Comparison of ENCODE assay signal across 8 mouse cellular contexts in genomic region chr11:21239021-21239661, GRCm38 (mm10). TPM values are rescaled to one million over a fixed set of nuclear protein-coding genes. Genes with fewer than 3 reads are reported as not detected.
DNase-seq lines count a peak whose midpoint lies in the region; ATAC-seq and TF ChIP-seq lines count a peak whose summit lies in the region.

TSS of gene Vps54 (plus strand) at chr11:21239281.

- H3K79me2 ChIP-seq in myocyte (ENCODE audit: control insufficient read depth, insufficient read depth): peaks cover 48% of the 10 kb centered on the region

- WGBS in embryonic facial prominence, embryonic 15.5 days: 1% methylated on average over 67 of the region's 84 CpGs
- WGBS in heart, embryonic 10.5 days: 3% methylated on average over 72 of the region's 84 CpGs
- under 1% methylated on average over 64 of the region's 84 CpGs for WGBS in kidney, embryonic 14.5 days
- WGBS in liver, embryonic 11.5 days: under 1% methylated on average over 60 of the region's 84 CpGs
- WGBS in stomach, embryonic 15.5 days: under 1% methylated on average over 53 of the region's 84 CpGs

- no peak for TF ChIP-seq POLR2A in myocyte (IDR thresholded peaks at IDR 0.05; ENCODE audit: insufficient read length, low read depth)

- H3K9me3 ChIP-seq in embryonic facial prominence, embryonic 15.5 days (replicated peaks): no peaks in the 10 kb centered on the region
- no peaks in the 10 kb centered on the region for H3K9me3 ChIP-seq in heart, embryonic 10.5 days
- H3K9me3 ChIP-seq in kidney, embryonic 14.5 days (ENCODE audit: control insufficient read depth, low read length): no peaks in the 10 kb centered on the region
- H3K9me3 ChIP-seq in liver, embryonic 11.5 days (ENCODE audit: control insufficient read depth, low read length): no peaks in the 10 kb centered on the region
- H3K9me3 ChIP-seq in stomach, embryonic 15.5 days: no peaks in the 10 kb centered on the region

- H3K9ac ChIP-seq in embryonic facial prominence, embryonic 15.5 days: peak within 1 kb of the TSS; percentile 73
- peak within 1 kb of the TSS; percentile 99 for H3K9ac ChIP-seq in kidney, embryonic 14.5 days (ENCODE audit: low read depth, low read length)
- H3K9ac ChIP-seq in liver, embryonic 11.5 days (ENCODE audit: low read depth, low read length): peak within 1 kb of the TSS; percentile 97
- H3K9ac ChIP-seq in stomach, embryonic 15.5 days: peak within 1 kb of the TSS; percentile 94

- peak; percentile 85 for ATAC-seq in embryonic facial prominence, embryonic 15.5 days (ENCODE audit: insufficient number of reproducible peaks, low FRiP score, low TSS enrichment, low read depth)
- ATAC-seq in kidney, embryonic 14.5 days (ENCODE audit: low FRiP score, low TSS enrichment): peak; percentile 83
- peak; percentile 81 for ATAC-seq in liver, embryonic 11.5 days (replicated peaks; ENCODE audit: low FRiP score)
- ATAC-seq in stomach, embryonic 15.5 days (ENCODE audit: insufficient read depth, low FRiP score, low read depth): peak; percentile 86

- peak within 1 kb of the TSS; percentile 100 for H3ac ChIP-seq in myocyte (ENCODE audit: control insufficient read depth, insufficient read length)

- peak within 1 kb of the TSS; percentile 95 for H3K27ac ChIP-seq in embryonic facial prominence, embryonic 15.5 days (replicated peaks)
- peak within 1 kb of the TSS; percentile 100 for H3K27ac ChIP-seq in heart, embryonic 10.5 days
- peak within 1 kb of the TSS; percentile 96 for H3K27ac ChIP-seq in kidney, embryonic 14.5 days (ENCODE audit: low read depth, low read length)
- peak within 1 kb of the TSS; percentile 77 for H3K27ac ChIP-seq in liver, embryonic 11.5 days (ENCODE audit: low read depth, low read length)
- H3K27ac ChIP-seq in stomach, embryonic 15.5 days: peak within 1 kb of the TSS; percentile 94

- H3K36me3 ChIP-seq in embryonic facial prominence, embryonic 15.5 days: no peaks in the 10 kb centered on the region
- no peaks in the 10 kb centered on the region for H3K36me3 ChIP-seq in heart, embryonic 10.5 days
- H3K36me3 ChIP-seq in kidney, embryonic 14.5 days (ENCODE audit: control insufficient read depth, insufficient read depth, low read length): no peaks in the 10 kb centered on the region
- no peaks in the 10 kb centered on the region for H3K36me3 ChIP-seq in liver, embryonic 11.5 days (ENCODE audit: control insufficient read depth, insufficient read depth, low read length)
- no peaks in the 10 kb centered on the region for H3K36me3 ChIP-seq in myocyte (ENCODE audit: control insufficient read depth, insufficient read depth)
- H3K36me3 ChIP-seq in stomach, embryonic 15.5 days: no peaks in the 10 kb centered on the region

- peak; percentile 38 for DNase-seq in 416B (ENCODE audit: low read depth)
- DNase-seq in adrenal gland, postnatal 14 days: peak; percentile 70
- peak; percentile 83 for DNase-seq in heart, embryonic 10.5 days (ENCODE audit: low spot score)
- DNase-seq in liver, embryonic 11.5 days (ENCODE audit: low spot score): peak; percentile 77

- H3K4me3 ChIP-seq in embryonic facial prominence, embryonic 15.5 days (replicated peaks): peak within 1 kb of the TSS; percentile 84
- H3K4me3 ChIP-seq in heart, embryonic 10.5 days: peak within 1 kb of the TSS; percentile 94
- H3K4me3 ChIP-seq in kidney, embryonic 14.5 days (ENCODE audit: low read length): peak within 1 kb of the TSS; percentile 95
- H3K4me3 ChIP-seq in liver, embryonic 11.5 days (ENCODE audit: low read depth, low read length): peak within 1 kb of the TSS; percentile 96
- peak within 1 kb of the TSS; percentile 43 for H3K4me3 ChIP-seq in myocyte
- peak within 1 kb of the TSS; percentile 96 for H3K4me3 ChIP-seq in stomach, embryonic 15.5 days (replicated peaks)

- H3K4me2 ChIP-seq in embryonic facial prominence, embryonic 15.5 days (replicated peaks): peak within 1 kb of the TSS; percentile 65
- peak within 1 kb of the TSS; percentile 59 for H3K4me2 ChIP-seq in kidney, embryonic 14.5 days (replicated peaks; ENCODE audit: low read depth, low read length)
- H3K4me2 ChIP-seq in liver, embryonic 11.5 days: peak within 1 kb of the TSS; percentile 63
- H3K4me2 ChIP-seq in myocyte (ENCODE audit: low read depth): peak within 1 kb of the TSS; percentile 87
- H3K4me2 ChIP-seq in stomach, embryonic 15.5 days: peak within 1 kb of the TSS; percentile 66

- H3K4me1 ChIP-seq in embryonic facial prominence, embryonic 15.5 days: peaks cover 3% of the 10 kb centered on the region; the same call in 1 of the 2 replicates
- peaks cover 9% of the 10 kb centered on the region; the same call in 1 of the 2 replicates for H3K4me1 ChIP-seq in heart, embryonic 10.5 days
- H3K4me1 ChIP-seq in kidney, embryonic 14.5 days (ENCODE audit: control insufficient read depth, insufficient read depth, low read length): 0 out of 2 replicates have a peak, but pooled peaks cover 6% of the 10 kb centered on the region
- peaks cover 5% of the 10 kb centered on the region; the same call in 1 of the 2 replicates for H3K4me1 ChIP-seq in liver, embryonic 11.5 days (replicated peaks; ENCODE audit: control insufficient read depth, insufficient read depth, low read length)
- H3K4me1 ChIP-seq in stomach, embryonic 15.5 days: no peaks in the 10 kb centered on the region

- H3K27me3 ChIP-seq in embryonic facial prominence, embryonic 15.5 days: no peaks in the 10 kb centered on the region
- H3K27me3 ChIP-seq in heart, embryonic 10.5 days (ENCODE audit: insufficient read depth, poor library complexity, severe bottlenecking): no peaks in the 10 kb centered on the region
- H3K27me3 ChIP-seq in kidney, embryonic 14.5 days (ENCODE audit: control insufficient read depth, insufficient read depth, low read length): no peaks in the 10 kb centered on the region; the same call in 1 of the 2 replicates
- H3K27me3 ChIP-seq in liver, embryonic 11.5 days (replicated peaks; ENCODE audit: control insufficient read depth, insufficient read depth, low read length): no peaks in the 10 kb centered on the region
- no peaks in the 10 kb centered on the region for H3K27me3 ChIP-seq in myocyte (ENCODE audit: control insufficient read depth, insufficient read depth, insufficient read length)
- H3K27me3 ChIP-seq in stomach, embryonic 15.5 days (replicated peaks): no peaks in the 10 kb centered on the region

TF ChIP-seq in myocyte, 11 proteins besides CTCF, POLR2A, EP300 and RAD21:
- TF ChIP-seq MYOG (IDR thresholded peaks at IDR 0.05; ENCODE audit: control insufficient read depth in 1 of 3, insufficient read depth in 1 of 3, insufficient read length in 2 of 3, low read depth in 2 of 3) (peak in 1 of 3 experiments; percentile 67), SRF (IDR thresholded peaks at IDR 0.05; ENCODE audit: control insufficient read depth, insufficient read length, low read depth) (no peak), MYOD1 (IDR thresholded peaks at IDR 0.05; ENCODE audit: control insufficient read depth in 1 of 3, insufficient read length in 2 of 3, low read depth in 2 of 3) (peak in 2 of 3 experiments; percentile 15 to 24)
TF ChIP-seq in myocyte: peak in this region for 2.

RNA-seq across cellular contexts. Expression of gene Vps54, which starts in this region (rescaled TPM):
- total RNA-seq in adrenal gland, postnatal 14 days (2021): 33.3 and 37.9 TPM in 2 replicates
- 13.2 and 13.4 TPM in 2 replicates for polyA plus RNA-seq in embryonic facial prominence, embryonic 15.5 days (2015; fragmentation: Nextera tagmentation; extraction: Ambion mirVana)
- polyA plus RNA-seq in heart, embryonic 10.5 days (2016; fragmentation: Nextera tagmentation; extraction: Ambion mirVana): 9.9 and 13.4 TPM in 2 replicates
- polyA plus RNA-seq in kidney, embryonic 14.5 days (2014; fragmentation: Nextera tagmentation; extraction: Ambion mirVana): 17.0 and 19.9 TPM in 2 replicates
- polyA plus RNA-seq in liver, embryonic 11.5 days (2014; fragmentation: Nextera tagmentation; extraction: Ambion mirVana): 10.4 and 11.1 TPM in 2 replicates
- 4.1 TPM for polyA plus RNA-seq in myocyte (2012; fragmentation: generic; extraction: Trizol)
- 11.2 and 14.1 TPM in 2 replicates for polyA plus RNA-seq in stomach, embryonic 15.5 days (2015; fragmentation: Nextera tagmentation; extraction: Ambion mirVana)

Comparison
In these comparisons a context has a peak if more than half of its experiments do, and no peak if none do; other contexts are left out.
1. Peak in every context shown above with its lines: DNase-seq, ATAC-seq, H3K4me3 ChIP-seq and H3K27ac ChIP-seq.
2. H3K4me3 ChIP-seq: peak in every context shown above with its lines; median percentile 96 in liver, embryonic 11.5 days; 96 in stomach, embryonic 15.5 days; 95 in kidney, embryonic 14.5 days; 94 in heart, embryonic 10.5 days; 84 in embryonic facial prominence, embryonic 15.5 days; 43 in myocyte.